Mouse (Mus musculus): ENCODE data around the gene Cphx3. TPM values are rescaled to one million over a fixed set of nuclear protein-coding genes. Genes with fewer than 3 reads are reported as not detected.
"Not testable (repeated sequence)": the region's sequence is repeated elsewhere in the genome, so short reads cannot be mapped to it uniquely, and the experiment has no call there.

Gene Cphx3
- not detected in 2 replicates for polyA plus RNA-seq (2015; fragmentation: Nextera tagmentation; extraction: Ambion mirVana)

DNA sequence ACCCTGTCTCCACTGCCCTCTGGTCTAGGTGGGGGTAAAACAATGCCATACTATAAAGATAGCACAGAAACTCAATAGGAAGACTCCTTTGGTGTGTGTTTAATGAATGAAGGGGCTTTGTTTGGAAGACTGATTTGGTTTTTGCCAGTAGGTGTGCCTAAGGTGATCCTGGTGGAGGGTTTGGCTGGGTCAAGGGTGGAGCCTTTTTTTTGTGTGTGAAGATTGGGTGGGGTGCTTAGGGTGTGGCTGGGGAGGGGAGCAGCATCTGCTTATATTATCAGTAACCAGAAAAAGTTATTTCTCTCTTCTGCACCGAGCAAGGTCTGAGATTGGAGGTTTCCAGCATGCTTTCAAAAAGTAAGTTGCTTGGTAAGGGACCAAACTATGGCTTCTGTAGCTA is at the start of gene Cphx3:
Cphx3 (plus strand) TSS at position 301 of the 400 bp plus-strand sequence.
- H3K27me3 ChIP-seq (ENCODE audit: control insufficient read depth, insufficient read depth, low read depth, low read length); ATAC-seq: not testable (repeated sequence)
- WGBS: no CpG with 5 or more reads among the region's 1 CpGs

DNA sequence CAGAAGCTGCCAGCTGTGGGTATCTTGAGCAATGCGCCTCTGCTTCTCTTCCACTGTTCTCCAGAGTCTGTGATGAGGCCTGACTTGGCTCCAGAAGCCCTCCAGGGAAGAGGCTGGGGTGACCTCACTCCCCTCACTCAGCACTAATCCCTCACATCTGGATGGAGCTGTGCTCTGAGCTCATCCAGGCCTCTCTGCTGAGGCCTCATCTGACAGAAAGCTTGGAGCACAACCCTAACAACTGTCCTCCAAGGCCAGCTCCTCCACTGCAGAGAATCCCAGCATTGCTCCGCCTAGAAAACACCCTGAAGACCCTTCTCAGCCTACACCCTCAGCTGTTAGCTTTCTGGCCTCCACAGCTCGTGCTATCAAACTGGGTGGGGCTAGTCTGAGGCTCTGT is 47.7 kb upstream of the Cphx3 start:
- not testable (repeated sequence) for H3K9ac ChIP-seq (ENCODE audit: low read depth, low read length); H3K27ac ChIP-seq (ENCODE audit: low read length); H3K36me3 ChIP-seq (ENCODE audit: control insufficient read depth, insufficient read depth, low read length); H3K4me3 ChIP-seq (ENCODE audit: low read depth, low read length); H3K4me2 ChIP-seq (ENCODE audit: low read length); H3K4me1 ChIP-seq (ENCODE audit: control insufficient read depth, insufficient read depth, low read length); ATAC-seq; H3K27me3 ChIP-seq (ENCODE audit: control insufficient read depth, insufficient read depth, low read depth, low read length); H3K9me3 ChIP-seq (replicated peaks; ENCODE audit: control insufficient read depth, low read length, poor library complexity, severe bottlenecking)
- no CpG with 5 or more reads among the region's 3 CpGs for WGBS

More for the DNA sequence above, at the start of gene Cphx3:
- H3K4me2 ChIP-seq (ENCODE audit: low read length); H3K4me1 ChIP-seq (ENCODE audit: control insufficient read depth, insufficient read depth, low read length); H3K9ac ChIP-seq (ENCODE audit: low read depth, low read length); H3K27ac ChIP-seq (ENCODE audit: low read length); H3K9me3 ChIP-seq (replicated peaks; ENCODE audit: control insufficient read depth, low read length, poor library complexity, severe bottlenecking); H3K36me3 ChIP-seq (ENCODE audit: control insufficient read depth, insufficient read depth, low read length); H3K4me3 ChIP-seq (ENCODE audit: low read depth, low read length): not testable (repeated sequence)

DNA sequence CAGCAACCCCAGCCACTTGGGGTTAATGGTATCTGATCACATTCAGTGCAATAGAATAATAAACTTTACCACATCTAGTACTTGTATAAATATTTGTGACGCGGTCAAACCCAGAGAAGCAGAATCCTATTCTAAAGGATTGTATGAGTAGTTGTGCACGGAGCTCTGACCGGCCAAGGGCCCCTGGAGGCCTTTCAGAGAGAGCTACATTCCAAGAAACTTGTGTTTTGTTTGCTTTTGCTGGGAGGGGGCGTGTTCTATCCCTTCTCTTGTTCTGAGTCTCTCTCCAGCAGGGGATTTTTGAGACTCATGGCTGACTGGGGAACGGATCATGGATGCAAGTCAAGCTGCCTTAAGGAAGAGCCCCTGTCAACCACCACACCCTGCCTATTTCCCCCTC is 46.7 kb upstream of the Cphx3 start:
- not testable (repeated sequence) for H3K27ac ChIP-seq (ENCODE audit: low read length); H3K4me2 ChIP-seq (ENCODE audit: low read length); ATAC-seq; H3K4me1 ChIP-seq (ENCODE audit: control insufficient read depth, insufficient read depth, low read length); H3K36me3 ChIP-seq (ENCODE audit: control insufficient read depth, insufficient read depth, low read length); H3K4me3 ChIP-seq (ENCODE audit: low read depth, low read length); H3K9me3 ChIP-seq (replicated peaks; ENCODE audit: control insufficient read depth, low read length, poor library complexity, severe bottlenecking); H3K27me3 ChIP-seq (ENCODE audit: control insufficient read depth, insufficient read depth, low read depth, low read length); H3K9ac ChIP-seq (ENCODE audit: low read depth, low read length)
- no CpG with 5 or more reads among the region's 6 CpGs for WGBS

DNA sequence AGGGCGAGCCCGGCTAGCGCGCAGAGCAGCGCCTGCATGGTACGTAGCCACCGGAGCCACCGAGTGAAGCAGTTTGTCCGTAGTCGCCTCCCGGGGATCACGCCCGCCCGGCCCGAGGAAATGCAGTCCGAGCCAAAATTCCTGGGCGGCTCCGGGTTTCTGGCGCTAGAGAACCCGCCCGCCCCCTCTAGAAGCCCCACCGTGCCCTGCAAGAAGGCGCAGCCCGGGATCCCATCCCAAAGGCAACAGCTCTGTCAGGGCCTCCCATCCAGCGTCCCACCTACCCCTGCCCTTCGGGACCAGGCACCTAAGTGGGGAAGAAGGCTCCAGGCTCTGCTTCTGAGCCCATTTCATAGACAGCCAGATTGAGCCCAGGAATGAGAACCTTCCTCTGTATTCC is 39.5 kb upstream of the Cphx3 start, which contains the start of gene Gm9780:
Gm9780 (minus strand) TSS at position 101 of the 400 bp plus-strand sequence.
- not testable (repeated sequence) for H3K4me3 ChIP-seq (ENCODE audit: low read depth, low read length); H3K36me3 ChIP-seq (ENCODE audit: control insufficient read depth, insufficient read depth, low read length); H3K27ac ChIP-seq (ENCODE audit: low read length); H3K9me3 ChIP-seq (replicated peaks; ENCODE audit: control insufficient read depth, low read length, poor library complexity, severe bottlenecking); H3K4me2 ChIP-seq (ENCODE audit: low read length); H3K9ac ChIP-seq (ENCODE audit: low read depth, low read length); H3K4me1 ChIP-seq (ENCODE audit: control insufficient read depth, insufficient read depth, low read length); H3K27me3 ChIP-seq (ENCODE audit: control insufficient read depth, insufficient read depth, low read depth, low read length); ATAC-seq
- WGBS: no CpG with 5 or more reads among the region's 26 CpGs

DNA sequence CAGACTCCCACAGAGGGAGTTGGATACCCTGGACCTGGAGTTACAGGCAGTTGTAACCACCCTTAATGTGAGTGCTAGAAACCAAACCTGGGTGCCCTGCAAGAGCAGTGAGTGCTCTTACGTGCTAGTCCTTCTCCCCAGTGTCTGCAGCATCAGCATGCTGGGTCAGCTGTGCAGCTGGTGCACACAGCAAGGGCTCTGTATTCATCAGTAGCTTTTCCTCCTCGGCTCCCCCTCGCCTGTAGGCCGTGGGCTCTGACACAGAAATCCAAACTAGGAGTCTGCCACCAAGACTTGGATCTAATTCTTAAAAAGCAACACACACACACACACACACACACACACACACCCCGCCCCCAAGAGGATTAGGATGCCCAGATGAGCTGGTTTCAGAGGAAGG is 37.1 kb upstream of the Cphx3 start:
- H3K36me3 ChIP-seq (ENCODE audit: control insufficient read depth, insufficient read depth, low read length); H3K9ac ChIP-seq (ENCODE audit: low read depth, low read length): not testable (repeated sequence)
- no CpG with 5 or more reads among the region's 5 CpGs for WGBS

DNA sequence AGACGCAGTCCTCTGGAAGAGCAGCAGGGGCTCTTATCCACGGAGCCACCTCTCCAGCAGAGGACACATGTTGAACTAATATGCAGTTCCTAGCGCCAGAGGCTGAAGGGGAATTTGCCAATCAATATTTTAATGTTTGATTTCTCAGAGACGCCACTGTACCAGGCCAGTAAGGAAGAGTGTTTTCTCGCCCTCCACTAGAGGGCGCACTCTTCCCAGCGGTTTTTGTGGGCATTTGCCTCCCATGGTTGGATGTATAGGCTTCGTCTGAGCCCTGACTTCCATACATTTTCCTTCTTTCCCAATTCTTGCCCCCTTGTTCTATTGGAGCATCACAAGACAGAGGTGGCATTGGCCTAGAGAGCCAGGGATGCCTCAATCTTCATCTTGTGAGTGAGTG is 35.1 kb upstream of the Cphx3 start:
- not testable (repeated sequence) for H3K4me3 ChIP-seq (ENCODE audit: low read depth, low read length); H3K36me3 ChIP-seq (ENCODE audit: control insufficient read depth, insufficient read depth, low read length); H3K4me2 ChIP-seq (ENCODE audit: low read length); H3K27me3 ChIP-seq (ENCODE audit: control insufficient read depth, insufficient read depth, low read depth, low read length); H3K27ac ChIP-seq (ENCODE audit: low read length); H3K9me3 ChIP-seq (replicated peaks; ENCODE audit: control insufficient read depth, low read length, poor library complexity, severe bottlenecking); ATAC-seq; H3K4me1 ChIP-seq (ENCODE audit: control insufficient read depth, insufficient read depth, low read length); H3K9ac ChIP-seq (ENCODE audit: low read depth, low read length)
- WGBS: no CpG with 5 or more reads among the region's 8 CpGs

More for the DNA sequence above, 37.1 kb upstream of the Cphx3 start:
- not testable (repeated sequence) for H3K27ac ChIP-seq (ENCODE audit: low read length); H3K4me3 ChIP-seq (ENCODE audit: low read depth, low read length); H3K27me3 ChIP-seq (ENCODE audit: control insufficient read depth, insufficient read depth, low read depth, low read length); H3K9me3 ChIP-seq (replicated peaks; ENCODE audit: control insufficient read depth, low read length, poor library complexity, severe bottlenecking); H3K4me1 ChIP-seq (ENCODE audit: control insufficient read depth, insufficient read depth, low read length); H3K4me2 ChIP-seq (ENCODE audit: low read length); ATAC-seq

DNA sequence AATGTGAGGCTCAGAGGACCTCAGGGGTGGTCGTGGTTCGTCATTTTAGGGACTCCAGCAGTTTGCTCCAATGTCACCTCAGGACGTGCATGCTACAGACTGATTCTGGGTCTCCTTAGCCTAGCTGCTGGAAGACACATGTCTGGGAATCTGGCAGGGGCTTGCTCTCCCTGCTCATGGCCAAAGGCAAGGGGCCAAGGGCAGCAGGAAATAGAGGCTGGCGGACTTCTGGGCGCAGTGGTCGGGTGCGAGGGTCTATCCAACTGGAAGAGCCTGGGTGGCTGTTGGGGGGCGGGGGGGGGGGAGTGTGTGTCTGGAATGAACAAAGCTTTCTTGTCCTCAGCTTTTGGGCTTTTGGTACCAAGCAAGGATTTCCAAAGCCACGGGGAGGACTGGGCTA is 33.3 kb upstream of the Cphx3 start:
- H3K9ac ChIP-seq (ENCODE audit: low read depth, low read length); H3K4me1 ChIP-seq (ENCODE audit: control insufficient read depth, insufficient read depth, low read length); H3K4me3 ChIP-seq (ENCODE audit: low read depth, low read length); H3K9me3 ChIP-seq (replicated peaks; ENCODE audit: control insufficient read depth, low read length, poor library complexity, severe bottlenecking); H3K27ac ChIP-seq (ENCODE audit: low read length); ATAC-seq; H3K27me3 ChIP-seq (ENCODE audit: control insufficient read depth, insufficient read depth, low read depth, low read length); H3K4me2 ChIP-seq (ENCODE audit: low read length); H3K36me3 ChIP-seq (ENCODE audit: control insufficient read depth, insufficient read depth, low read length): not testable (repeated sequence)
- no CpG with 5 or more reads among the region's 9 CpGs for WGBS

DNA sequence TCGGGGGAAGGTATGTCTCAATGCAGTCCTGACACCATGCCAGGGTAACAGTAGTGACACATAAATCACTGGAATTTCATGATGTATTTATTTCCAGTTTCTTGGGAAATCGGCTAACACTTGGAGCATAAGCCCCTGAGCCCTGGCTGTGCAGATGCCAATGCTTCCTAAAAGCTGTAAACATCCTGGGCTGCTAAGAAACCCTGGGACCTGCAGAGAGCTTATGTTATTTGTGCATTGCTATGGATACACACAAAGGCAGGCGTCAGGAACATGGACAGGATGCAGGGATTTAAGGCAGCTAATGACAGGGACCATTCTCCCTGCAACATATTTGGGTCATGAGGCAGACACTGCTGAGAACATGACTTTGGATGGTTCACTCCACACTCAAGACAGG is 23.9 kb upstream of the Cphx3 start:
- not testable (repeated sequence) for H3K4me2 ChIP-seq (ENCODE audit: low read length); ATAC-seq; H3K9ac ChIP-seq (ENCODE audit: low read depth, low read length); H3K36me3 ChIP-seq (ENCODE audit: control insufficient read depth, insufficient read depth, low read length); H3K9me3 ChIP-seq (replicated peaks; ENCODE audit: control insufficient read depth, low read length, poor library complexity, severe bottlenecking); H3K4me1 ChIP-seq (ENCODE audit: control insufficient read depth, insufficient read depth, low read length); H3K27ac ChIP-seq (ENCODE audit: low read length); H3K4me3 ChIP-seq (ENCODE audit: low read depth, low read length); H3K27me3 ChIP-seq (ENCODE audit: control insufficient read depth, insufficient read depth, low read depth, low read length)
- WGBS: no CpG with 5 or more reads among the region's 3 CpGs

DNA sequence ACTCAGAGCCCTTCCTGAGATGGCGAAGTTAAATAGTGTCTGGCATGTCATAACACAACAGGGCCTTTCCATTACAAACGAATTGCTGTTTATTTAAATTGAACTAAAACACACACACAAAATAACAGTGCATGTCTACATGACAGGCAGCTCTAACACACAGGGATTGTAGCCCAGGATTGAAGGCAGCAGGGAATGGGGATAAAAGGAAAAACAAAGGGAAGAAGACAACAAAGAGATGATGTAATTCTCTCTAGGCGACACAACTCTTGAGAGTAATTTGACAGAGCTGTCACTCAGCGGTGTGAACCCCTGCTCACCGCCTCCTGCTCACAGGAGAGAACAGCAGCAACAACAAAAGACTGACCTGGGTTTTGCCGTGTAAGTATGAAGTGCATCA is 22.7 kb upstream of the Cphx3 start:
- H3K36me3 ChIP-seq (ENCODE audit: control insufficient read depth, insufficient read depth, low read length); H3K4me3 ChIP-seq (ENCODE audit: low read depth, low read length); H3K4me2 ChIP-seq (ENCODE audit: low read length); ATAC-seq; H3K9ac ChIP-seq (ENCODE audit: low read depth, low read length); H3K27ac ChIP-seq (ENCODE audit: low read length); H3K27me3 ChIP-seq (ENCODE audit: control insufficient read depth, insufficient read depth, low read depth, low read length); H3K9me3 ChIP-seq (replicated peaks; ENCODE audit: control insufficient read depth, low read length, poor library complexity, severe bottlenecking); H3K4me1 ChIP-seq (ENCODE audit: control insufficient read depth, insufficient read depth, low read length): not testable (repeated sequence)
- WGBS: no CpG with 5 or more reads among the region's 6 CpGs
